Mouse (Mus musculus) lung, adult 2 months (tissue): Measurements from ENCODE around the gene Hoxa11.

Experiments
- CTCF ChIP-seq: fragments of 200-500 bp; IDR thresholded peaks from 2 replicates; pipeline ENCODE4 v1.5.1; 2011; ENCODE audit warnings: mild to moderate bottlenecking, low read length, control low read depth; ENCODE audit not compliant: insufficient read depth
- POLR2A ChIP-seq: fragments of 200-500 bp; IDR thresholded peaks from 2 replicates; pipeline ENCODE4 v1.6.1; 2011; ENCODE audit warnings: low read depth, mild to moderate bottlenecking, control low read depth, low read length, borderline replicate concordance; ENCODE audit errors: extremely low read depth

- no peak for TF ChIP-seq CTCF
- no peak for TF ChIP-seq POLR2A
These were observed 30.1 kb upstream of the Hoxa11 start for GRCm38 (mm10) chr6:52275563-52276280.
